Mouse (Mus musculus) intestine, embryonic 15.5 days (tissue): ENCODE measurements around the gene Ttl. TPM values are rescaled to one million over a fixed set of nuclear protein-coding genes. Genes with fewer than 3 reads are reported as not detected.

Experiments
- ATAC-seq: fragments of 200-750 bp; cut with Nextera tagmentation; 2 replicates; pipeline ENCODE4 v1.8.0; 2017; ENCODE audit warnings: moderate TSS enrichment, moderate library complexity
- H3K27ac ChIP-seq: fragments of 300-500 bp; sonication (generic); 2 replicates; pipeline ENCODE4 v1.5.1; 2015; ENCODE audit warnings: mild to moderate bottlenecking, inconsistent platforms
- H3K27me3 ChIP-seq: fragments of 300-500 bp; sonication (generic); replicated peaks from 2 replicates; pipeline ENCODE4 v1.6.1; 2015; ENCODE audit warnings: inconsistent platforms
- H3K36me3 ChIP-seq: fragments of 300-500 bp; sonication (generic); 2 replicates; pipeline ENCODE4 v1.6.1; 2015; ENCODE audit warnings: inconsistent platforms
- H3K4me1 ChIP-seq: fragments of 300-500 bp; sonication (generic); replicated peaks from 2 replicates; pipeline ENCODE4 v1.6.1; 2015; ENCODE audit warnings: inconsistent platforms
- H3K4me2 ChIP-seq: fragments of 300-500 bp; sonication (generic); replicated peaks from 2 replicates; pipeline ENCODE4 v1.6.1; 2015; ENCODE audit warnings: mild to moderate bottlenecking, inconsistent platforms
- H3K4me3 ChIP-seq: fragments of 300-500 bp; sonication (generic); replicated peaks from 2 replicates; pipeline ENCODE4 v1.5.1; 2015; ENCODE audit warnings: inconsistent platforms
- H3K9ac ChIP-seq: fragments of 300-500 bp; sonication (generic); 2 replicates; pipeline ENCODE4 v1.6.1; 2015; ENCODE audit warnings: inconsistent platforms
- H3K9me3 ChIP-seq: fragments of 300-500 bp; sonication (generic); 2 replicates; pipeline ENCODE4 v1.6.1; 2016; ENCODE audit warnings: inconsistent platforms
- WGBS: fragments of 180-500 bp; shearing (Covaris S2); methylation state at CpG from one replicate; pipeline ENCODE4 v1.1.7; 2015; 5-methylcytosine and 5-hydroxymethylcytosine counted together
- polyA plus RNA-seq: library from polyadenylated mRNA; unstranded; fragments of >200 nt; fragmentation: Nextera tagmentation; extraction: Ambion mirVana; gene quantifications from 2 replicates; pipeline ENCODE4 v1.2.1, GENCODE M21; 2015

Gene Ttl
- polyA plus RNA-seq, 1 experiment from 2014 or later, result 10.6 TPM

DNA sequence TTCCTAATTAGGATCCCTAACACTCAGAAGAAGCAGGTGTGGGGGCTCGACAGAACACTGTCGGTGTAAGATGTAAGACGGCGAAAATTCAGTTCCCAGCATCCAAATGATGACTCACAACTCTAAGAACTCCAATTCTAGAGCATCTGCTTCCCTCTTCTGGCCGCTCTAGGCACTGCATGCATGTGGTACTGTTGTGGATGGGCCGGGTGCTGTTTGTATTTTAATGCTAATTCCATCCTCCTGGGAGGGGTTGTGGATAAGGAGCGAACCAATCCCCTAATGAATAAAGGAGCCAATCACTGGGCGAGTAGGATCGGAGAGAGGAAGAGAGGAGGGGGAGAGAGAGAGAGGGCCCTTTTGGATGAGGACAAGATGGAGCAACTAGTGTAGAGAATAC lies 9.1 kb upstream of the Ttl start:
- H3K4me1 ChIP-seq, result no peaks in the 10 kb centered on the region
- no peak overlapping the region for H3K9ac ChIP-seq
- H3K27ac ChIP-seq, result no peak overlapping the region
- ATAC-seq, result no peak
- H3K4me3 ChIP-seq, result no peak overlapping the region
- H3K9me3 ChIP-seq, result no peaks in the 10 kb centered on the region; the same call in 1 of the 2 replicates
- H3K27me3 ChIP-seq, result no peaks in the 10 kb centered on the region
- no peak overlapping the region for H3K4me2 ChIP-seq
- 51% methylated on average over 9 of the region's 9 CpGs for WGBS
- no peaks in the 10 kb centered on the region for H3K36me3 ChIP-seq

DNA sequence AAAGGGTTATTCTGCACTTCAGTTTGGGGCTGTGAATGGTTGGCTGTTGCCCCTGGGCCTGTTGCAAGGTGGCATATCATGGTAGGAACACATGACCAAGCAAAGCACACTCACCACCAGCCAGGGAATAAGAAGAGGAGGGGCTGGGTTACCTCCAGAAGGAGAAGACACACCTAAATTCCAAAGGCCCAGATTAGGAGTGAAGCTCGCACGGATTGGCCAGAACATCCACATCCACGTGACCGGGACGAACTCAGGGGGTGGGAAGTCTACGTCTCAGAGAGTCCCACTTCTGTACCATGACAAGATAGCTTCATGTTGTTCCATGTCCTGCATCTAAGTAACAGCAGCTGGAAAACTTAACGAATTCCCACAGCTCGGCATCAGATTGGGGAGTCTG lies 8.5 kb upstream of the Ttl start:
- WGBS, result 96% methylated on average over 8 of the region's 8 CpGs
- H3K27ac ChIP-seq, result no peak overlapping the region

DNA sequence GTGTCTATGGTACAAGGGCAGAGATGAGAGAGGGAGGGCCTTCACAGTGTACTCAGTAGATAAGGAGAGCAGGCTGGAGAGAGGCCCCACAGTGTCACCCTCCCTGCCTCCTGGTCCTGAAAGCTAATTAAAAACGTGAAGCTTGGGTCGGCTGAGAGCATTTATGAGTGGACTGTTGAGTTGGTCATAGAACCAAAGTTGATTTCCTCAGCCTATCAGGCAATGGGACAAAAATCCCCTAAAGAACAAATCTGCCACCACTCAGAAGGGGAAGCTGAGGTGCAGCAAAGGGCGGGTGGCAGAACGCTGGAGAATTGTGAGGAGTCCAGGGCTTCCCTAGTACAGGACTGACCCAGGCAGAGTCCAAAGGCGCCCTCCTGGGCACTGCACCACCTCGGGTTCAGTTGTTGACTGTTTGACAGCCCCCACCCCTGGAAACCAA lies 7.8 kb upstream of the Ttl start:
- Histone ChIP-seq H3K27ac (no peak overlapping the region), H3K27me3 (no peaks in the 10 kb centered on the region), H3K4me3 (no peak overlapping the region), H3K9ac (no peak overlapping the region), H3K9me3 (no peaks in the 10 kb centered on the region; the same call in 1 of the 2 replicates), H3K36me3 (no peaks in the 10 kb centered on the region), H3K4me1 (no peaks in the 10 kb centered on the region), H3K4me2 (no peak overlapping the region)
- 85% methylated on average over 6 of the region's 6 CpGs for WGBS
- ATAC-seq, result no peak

More for the DNA sequence above, 8.5 kb upstream of the Ttl start:
- H3K27me3 ChIP-seq, result no peaks in the 10 kb centered on the region
- H3K4me1 ChIP-seq, result no peaks in the 10 kb centered on the region
- H3K9ac ChIP-seq, result no peak overlapping the region
- H3K9me3 ChIP-seq, result no peaks in the 10 kb centered on the region; the same call in 1 of the 2 replicates
- H3K4me3 ChIP-seq, result no peak overlapping the region
- no peak for ATAC-seq
- no peak overlapping the region for H3K4me2 ChIP-seq
- H3K36me3 ChIP-seq, result no peaks in the 10 kb centered on the region

DNA sequence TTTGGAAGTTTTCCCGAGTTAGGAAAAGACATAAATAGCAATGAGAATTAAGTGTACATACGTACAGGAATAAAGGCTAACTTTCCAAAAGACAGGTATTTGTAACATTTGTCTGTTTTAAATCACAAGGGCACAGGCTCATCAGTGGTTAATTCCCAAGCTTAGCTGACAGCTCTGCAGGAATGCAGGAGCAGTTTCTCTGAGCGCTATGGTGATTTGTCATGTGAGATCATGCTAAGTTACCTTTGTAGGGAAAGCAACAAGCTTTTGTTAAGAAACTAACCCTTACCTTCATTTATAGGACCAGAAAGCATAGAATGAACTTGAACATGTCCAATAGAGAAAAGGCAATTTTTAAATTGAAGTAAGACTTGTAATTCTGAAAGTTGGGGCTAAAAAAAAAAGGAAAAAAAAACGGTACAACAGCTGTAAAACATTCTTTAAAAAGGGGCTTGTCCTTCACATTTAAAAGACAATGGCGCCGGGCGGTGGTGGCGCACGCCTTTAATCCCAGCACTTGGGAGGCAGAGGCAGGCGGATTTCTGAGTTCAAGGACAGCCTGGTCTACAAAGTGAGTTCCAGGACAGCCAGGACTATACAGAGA lies 4.2 kb upstream of the Ttl start:
- no peak overlapping the region for H3K4me2 ChIP-seq
- H3K9me3 ChIP-seq, result no peaks in the 10 kb centered on the region; the same call in 1 of the 2 replicates
- no peak overlapping the region for H3K4me3 ChIP-seq
- no peak for ATAC-seq
- no peak overlapping the region for H3K27ac ChIP-seq
- no peaks in the 10 kb centered on the region for H3K27me3 ChIP-seq
- no peak overlapping the region for H3K9ac ChIP-seq
- 0 out of 2 replicates have a peak, but pooled peaks cover 3% of the 10 kb centered on the region for H3K4me1 ChIP-seq
- 69% methylated on average over 10 of the region's 10 CpGs for WGBS
- H3K36me3 ChIP-seq, result no peaks in the 10 kb centered on the region

DNA sequence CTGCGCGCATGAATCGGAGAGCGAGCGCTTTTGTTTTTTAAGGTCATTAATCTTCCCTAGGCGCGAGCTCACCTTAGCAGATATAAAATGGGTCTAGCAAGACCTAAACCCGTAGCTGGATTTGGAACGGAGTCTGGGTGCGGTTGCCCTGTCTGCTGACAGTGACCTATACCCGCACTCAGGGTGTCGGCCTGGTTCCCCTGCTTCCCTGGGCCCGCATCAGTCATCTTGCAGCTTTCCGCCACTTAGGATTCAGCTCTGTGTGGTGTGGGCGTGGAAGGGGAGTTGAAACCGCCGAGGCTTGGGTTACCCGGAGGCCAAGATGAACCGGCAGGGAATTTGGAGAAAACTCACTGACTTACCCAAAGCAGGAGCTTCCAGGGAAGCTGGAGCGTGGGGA lies 584 bp downstream of the Ttl start:
- Histone ChIP-seq H3K9ac (peak overlapping the region; percentile 70), H3K9me3 (no peaks in the 10 kb centered on the region), H3K4me2 (peak overlapping the region; percentile 87), H3K27ac (peak overlapping the region; percentile 74), H3K27me3 (no peaks in the 10 kb centered on the region), H3K4me3 (peak overlapping the region; percentile 90), H3K4me1 (0 out of 2 replicates have a peak, but pooled peaks cover 8% of the 10 kb centered on the region), H3K36me3 (no peaks in the 10 kb centered on the region)
- WGBS, result under 1% methylated on average over 20 of the region's 20 CpGs
- peak; percentile 82 for ATAC-seq

DNA sequence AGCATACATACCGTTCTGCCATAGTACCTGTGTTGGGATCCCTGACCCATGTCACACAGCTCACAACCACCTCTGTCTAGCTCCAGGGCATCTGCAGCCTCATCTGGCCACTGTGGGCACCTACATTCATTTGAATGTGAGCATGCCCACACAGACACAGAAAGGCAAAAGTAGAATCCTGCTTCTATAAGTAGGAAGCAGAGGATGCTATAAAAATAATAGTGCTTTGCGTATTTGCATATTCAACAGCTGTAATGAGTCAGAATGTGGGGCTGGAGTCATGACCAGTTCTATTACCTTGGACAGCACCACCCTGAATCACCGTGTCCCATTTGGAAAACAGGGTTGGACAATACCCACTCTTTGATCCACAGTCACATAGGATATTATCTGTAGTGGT lies 4.6 kb downstream of the Ttl start:
- no peaks in the 10 kb centered on the region for H3K36me3 ChIP-seq
- no peak overlapping the region for H3K9ac ChIP-seq
- no peak overlapping the region for H3K4me2 ChIP-seq
- ATAC-seq, result no peak
- no peaks in the 10 kb centered on the region for H3K27me3 ChIP-seq
- H3K4me3 ChIP-seq, result no peak overlapping the region
- WGBS, result 90% methylated on average over 3 of the region's 3 CpGs
- H3K4me1 ChIP-seq, result 0 out of 2 replicates have a peak, but pooled peaks cover 7% of the 10 kb centered on the region
- H3K9me3 ChIP-seq, result no peaks in the 10 kb centered on the region
- H3K27ac ChIP-seq, result no peak overlapping the region

DNA sequence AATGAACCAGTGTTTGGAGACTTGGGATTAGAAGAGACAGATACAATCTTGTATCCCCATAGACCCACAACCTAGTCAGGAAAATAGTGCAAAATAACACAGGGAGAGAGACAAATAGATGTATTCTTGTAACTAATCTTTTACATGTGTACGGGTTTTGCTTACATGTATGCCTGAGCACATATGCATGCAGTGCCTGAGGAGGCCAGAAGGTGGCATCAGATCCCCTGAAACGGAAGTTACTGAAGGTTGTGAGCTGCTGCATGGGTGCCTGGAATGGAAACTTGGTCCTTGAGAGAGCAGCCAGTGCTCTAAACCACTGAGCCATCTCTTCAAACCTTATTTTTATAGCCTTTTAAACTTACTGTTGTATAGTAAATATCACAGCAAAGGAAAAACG lies 12.6 kb downstream of the Ttl start:
- Histone ChIP-seq H3K36me3 (0 out of 2 replicates have a peak, but pooled peaks cover 3% of the 10 kb centered on the region), H3K4me1 (no peaks in the 10 kb centered on the region), H3K9me3 (no peaks in the 10 kb centered on the region), H3K4me3 (no peak overlapping the region), H3K27ac (no peak overlapping the region), H3K27me3 (no peaks in the 10 kb centered on the region), H3K9ac (no peak overlapping the region), H3K4me2 (no peak overlapping the region)
- ATAC-seq, result no peak
- WGBS, result 81% methylated on average over 3 of the region's 3 CpGs

DNA sequence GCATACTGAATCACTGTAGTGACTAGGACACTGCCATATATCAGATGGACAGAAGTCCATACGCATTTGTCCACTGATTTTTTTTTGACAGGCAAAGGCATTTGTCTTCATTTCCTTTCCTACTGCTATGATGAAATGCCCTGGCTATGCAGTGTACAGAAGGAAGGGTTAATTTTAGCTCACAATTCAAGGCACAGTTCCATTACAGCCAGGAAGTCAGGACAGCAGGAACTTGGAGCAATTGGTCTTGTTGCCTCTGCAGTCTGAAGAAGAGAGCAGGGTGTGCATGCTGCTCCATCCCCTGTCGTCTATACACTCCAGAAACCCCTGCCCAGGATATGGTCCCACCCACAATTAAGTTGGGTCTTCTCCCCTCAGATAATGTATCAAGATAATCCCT lies 13.5 kb downstream of the Ttl start:
- H3K4me2 ChIP-seq, result no peak overlapping the region
- no peaks in the 10 kb centered on the region for H3K9me3 ChIP-seq
- ATAC-seq, result no peak
- H3K36me3 ChIP-seq, result 0 out of 2 replicates have a peak, but pooled peaks cover 3% of the 10 kb centered on the region
- H3K9ac ChIP-seq, result no peak overlapping the region
- H3K4me3 ChIP-seq, result no peak overlapping the region
- no peaks in the 10 kb centered on the region for H3K27me3 ChIP-seq
- no peaks in the 10 kb centered on the region for H3K4me1 ChIP-seq
- no peak overlapping the region for H3K27ac ChIP-seq
- 69% methylated on average over 2 of the region's 2 CpGs for WGBS

DNA sequence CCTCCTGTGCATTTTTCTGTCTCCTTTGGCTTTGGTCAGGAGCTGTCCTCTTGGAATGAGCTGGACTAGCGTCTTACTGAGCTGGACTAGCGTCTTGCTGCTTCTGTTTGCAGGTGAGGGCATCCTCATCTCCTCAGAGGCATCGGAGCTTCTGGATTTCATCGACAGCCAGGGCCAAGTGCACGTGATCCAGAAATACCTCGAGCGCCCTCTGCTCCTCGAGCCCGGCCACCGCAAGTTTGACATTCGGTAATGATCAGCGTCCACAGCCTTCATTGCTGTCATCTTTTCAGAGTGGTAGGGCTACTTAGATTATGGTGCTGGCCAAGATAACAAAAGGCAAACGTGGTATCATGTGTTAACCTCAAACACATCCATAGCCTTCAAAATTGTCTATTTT lies 15.4 kb downstream of the Ttl start:
- no peak overlapping the region for H3K9ac ChIP-seq
- no peak for ATAC-seq
- no peaks in the 10 kb centered on the region for H3K27me3 ChIP-seq
- H3K27ac ChIP-seq, result no peak overlapping the region
- H3K4me1 ChIP-seq, result no peaks in the 10 kb centered on the region
- H3K4me2 ChIP-seq, result no peak overlapping the region
- H3K36me3 ChIP-seq, result 0 out of 2 replicates have a peak, but pooled peaks cover 5% of the 10 kb centered on the region
- H3K4me3 ChIP-seq, result no peak overlapping the region
- 61% methylated on average over 13 of the region's 13 CpGs for WGBS
- no peaks in the 10 kb centered on the region for H3K9me3 ChIP-seq

DNA sequence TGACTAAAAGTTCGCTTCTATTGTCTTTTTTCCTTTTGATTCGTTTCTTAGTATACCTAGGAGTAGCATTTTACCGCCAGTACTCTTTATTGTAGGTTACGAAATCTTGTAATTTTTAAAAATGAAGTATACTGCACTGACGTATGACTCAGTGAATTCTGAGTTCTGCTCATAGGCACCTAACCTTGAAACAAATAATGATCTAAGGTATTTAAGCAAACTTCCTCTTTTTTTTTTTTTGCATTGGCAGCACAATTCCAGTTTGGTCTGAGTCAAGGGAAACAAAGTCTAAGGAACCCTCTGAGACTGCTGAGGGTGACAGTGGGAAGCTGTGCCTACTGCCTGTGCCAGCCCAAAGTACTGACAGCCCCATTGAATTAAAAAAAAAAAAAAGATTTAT lies 17.8 kb downstream of the Ttl start:
- no peak overlapping the region for H3K27ac ChIP-seq
- no peak overlapping the region for H3K4me3 ChIP-seq
- no peaks in the 10 kb centered on the region for H3K9me3 ChIP-seq
- 90% methylated on average over 5 of the region's 5 CpGs for WGBS
- H3K9ac ChIP-seq, result no peak overlapping the region
- 0 out of 2 replicates have a peak, but pooled peaks cover 3% of the 10 kb centered on the region for H3K36me3 ChIP-seq
- H3K27me3 ChIP-seq, result no peaks in the 10 kb centered on the region
- no peak overlapping the region for H3K4me2 ChIP-seq
- no peak for ATAC-seq
- no peaks in the 10 kb centered on the region for H3K4me1 ChIP-seq

DNA sequence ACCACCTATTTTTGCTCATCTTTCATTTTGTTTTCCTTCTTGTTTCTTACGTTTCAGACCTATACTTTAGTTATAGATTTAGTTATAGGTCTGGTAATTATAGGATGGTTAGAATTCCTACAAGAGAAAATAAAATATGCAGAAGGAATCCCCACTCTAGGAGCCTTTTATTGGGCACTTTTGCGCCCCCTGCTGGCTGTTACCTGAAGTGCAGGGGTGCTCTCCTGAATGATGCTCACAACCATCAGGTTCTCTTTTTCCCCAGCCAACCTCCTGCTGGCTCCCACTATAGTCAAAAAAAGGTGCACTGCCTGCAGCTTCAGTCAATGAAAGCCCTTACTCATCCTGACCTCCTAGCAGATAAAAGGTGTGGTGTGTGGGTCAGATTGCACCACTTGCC lies 19.2 kb downstream of the Ttl start:
- peaks cover 6% of the 10 kb centered on the region; the same call in 1 of the 2 replicates for H3K36me3 ChIP-seq
- ATAC-seq, result no peak

DNA sequence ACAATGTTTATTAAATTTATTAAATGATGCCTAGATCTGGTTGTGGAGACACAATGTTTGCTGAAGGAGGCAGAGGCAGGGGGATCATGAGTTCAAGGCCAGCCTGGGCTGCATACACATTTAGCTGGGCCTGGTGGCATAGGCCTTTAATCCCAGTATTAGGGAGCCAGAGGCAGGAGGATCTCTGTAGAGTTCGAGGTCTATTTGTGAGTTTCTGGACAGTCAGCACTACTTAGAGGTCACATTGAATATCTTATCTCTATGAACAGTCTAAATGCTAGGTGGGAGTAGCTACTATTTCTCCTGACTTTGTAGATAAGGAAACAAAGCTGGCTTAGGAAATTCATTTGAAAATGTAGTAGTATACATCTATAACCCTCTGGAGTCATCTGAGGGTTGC lies 21.8 kb downstream of the Ttl start:
- no peak for ATAC-seq
- peaks cover 6% of the 10 kb centered on the region; the same call in 1 of the 2 replicates for H3K36me3 ChIP-seq

More for the DNA sequence above, 19.2 kb downstream of the Ttl start:
- Histone ChIP-seq H3K27ac (no peak overlapping the region), H3K4me2 (no peak overlapping the region), H3K4me1 (no peaks in the 10 kb centered on the region), H3K4me3 (no peak overlapping the region), H3K27me3 (no peaks in the 10 kb centered on the region), H3K9ac (no peak overlapping the region), H3K9me3 (no peaks in the 10 kb centered on the region)
- 54% methylated on average over 2 of the region's 2 CpGs for WGBS

DNA sequence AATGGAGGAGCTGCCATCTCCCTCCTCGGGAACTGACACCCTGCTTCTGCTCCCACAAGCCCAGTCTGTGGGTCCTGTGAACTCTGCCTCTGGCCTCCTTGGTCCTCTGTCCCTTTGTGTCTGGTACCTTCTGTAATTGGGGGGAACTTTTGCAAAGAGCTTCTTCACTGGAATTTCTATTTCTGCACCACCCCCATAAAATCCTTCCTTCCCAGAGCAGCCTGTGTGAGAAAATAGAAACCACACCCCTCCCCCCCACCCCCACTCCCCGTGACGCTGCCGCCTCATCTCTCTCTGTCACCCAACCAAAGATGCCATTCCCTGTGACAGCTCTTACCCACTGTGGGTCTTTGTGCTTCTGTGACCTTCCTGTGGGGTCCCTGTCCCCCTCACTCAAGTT lies 24.6 kb downstream of the Ttl start:
- peaks cover 14% of the 10 kb centered on the region; the same call in 1 of the 2 replicates for H3K36me3 ChIP-seq
- 73% methylated on average over 4 of the region's 4 CpGs for WGBS
- no peaks in the 10 kb centered on the region for H3K27me3 ChIP-seq

More for the DNA sequence above, 21.8 kb downstream of the Ttl start:
- no peak overlapping the region for H3K9ac ChIP-seq
- no peak overlapping the region for H3K4me2 ChIP-seq
- 88% methylated on average over 1 of the region's 1 CpGs for WGBS
- H3K4me1 ChIP-seq, result no peaks in the 10 kb centered on the region
- H3K4me3 ChIP-seq, result no peak overlapping the region
- H3K9me3 ChIP-seq, result no peaks in the 10 kb centered on the region
- H3K27me3 ChIP-seq, result no peaks in the 10 kb centered on the region
- H3K27ac ChIP-seq, result no peak overlapping the region

More for the DNA sequence above, 24.6 kb downstream of the Ttl start:
- H3K4me1 ChIP-seq, result no peaks in the 10 kb centered on the region
- no peak for ATAC-seq
- H3K9me3 ChIP-seq, result no peaks in the 10 kb centered on the region
- no peak overlapping the region for H3K9ac ChIP-seq
- H3K4me3 ChIP-seq, result no peak overlapping the region
- H3K4me2 ChIP-seq, result no peak overlapping the region
- H3K27ac ChIP-seq, result no peak overlapping the region
